Mouse (Mus musculus): ENCODE data around the gene Med27. TPM values are rescaled to one million over a fixed set of nuclear protein-coding genes. Genes with fewer than 3 reads are reported as not detected.

Med27 gene
- polyA plus RNA-seq, 1 experiment from 2014 or later = 67.6 TPM

Small RNA genes within 50 kb of the gene (microRNA-seq; reads per million reads assigned to microRNA genes)
- not detected for gene Mir133c

Other genes with a start within 250 kb of the Med27 start
- gene Setx, start 222.6 kb upstream of the Med27 start, polyA plus RNA-seq (2015; fragmentation: Nextera tagmentation; extraction: Ambion mirVana) = 10.2 and 11.5 TPM in 2 replicates
- gene Ntng2, start 93.8 kb upstream of the Med27 start, polyA plus RNA-seq (2015; fragmentation: Nextera tagmentation; extraction: Ambion mirVana) = 1.3 and 1.7 TPM in 2 replicates